Mouse (Mus musculus) fibroblast of lung, adult 2 months (primary cell): Measurements from ENCODE around the gene Kcng3.

Experiments
- DNase-seq: peaks from one replicate; pipeline ENCODE4 v3.0.0-alpha.2; 2011; ENCODE audit warnings: low read depth

Gene Kcng3

DNA sequence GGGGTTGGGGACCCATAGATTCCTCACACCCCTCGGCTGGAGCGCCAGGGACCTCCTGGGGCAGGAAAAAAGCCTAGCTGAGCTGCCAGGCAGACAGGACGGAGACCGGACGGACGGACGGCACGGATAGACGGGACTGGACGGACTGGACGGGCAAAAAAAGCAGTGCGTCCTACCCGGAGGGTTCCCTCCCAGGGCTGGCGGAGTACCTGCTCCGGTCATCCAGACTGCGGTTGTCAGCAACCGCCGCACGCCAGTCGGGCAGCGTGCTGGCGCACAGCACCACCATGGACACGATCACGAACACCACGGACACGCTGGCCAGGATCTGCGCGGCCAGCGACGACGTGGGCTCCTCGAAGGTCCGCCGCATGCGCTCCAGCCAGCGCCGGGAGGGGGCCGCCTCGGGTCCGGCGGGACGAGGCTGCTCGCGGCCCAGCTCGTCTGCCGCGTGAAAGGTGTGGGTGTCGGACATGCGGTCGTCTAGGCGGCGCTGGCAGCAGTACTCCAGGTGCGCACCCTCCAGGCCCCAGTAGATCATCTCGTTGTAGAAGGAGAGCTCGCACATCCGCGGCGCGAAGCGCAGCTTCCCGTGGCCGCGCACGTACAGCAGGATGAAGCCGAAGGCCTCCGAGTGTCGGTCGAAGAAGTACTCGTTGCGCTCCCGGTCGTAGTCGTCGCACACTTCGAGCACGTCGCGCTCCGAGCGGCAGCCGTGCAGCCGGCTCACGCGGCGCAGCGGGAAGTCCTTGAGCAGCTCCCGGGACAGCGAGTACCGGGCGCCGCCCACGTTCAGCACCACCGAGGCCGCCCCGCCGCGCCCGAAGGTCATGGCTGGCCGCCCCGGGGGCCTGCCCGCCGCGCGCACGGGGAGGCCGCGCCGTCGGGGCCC is 662 bp downstream of the Kcng3 start:
- no peak for DNase-seq

DNA sequence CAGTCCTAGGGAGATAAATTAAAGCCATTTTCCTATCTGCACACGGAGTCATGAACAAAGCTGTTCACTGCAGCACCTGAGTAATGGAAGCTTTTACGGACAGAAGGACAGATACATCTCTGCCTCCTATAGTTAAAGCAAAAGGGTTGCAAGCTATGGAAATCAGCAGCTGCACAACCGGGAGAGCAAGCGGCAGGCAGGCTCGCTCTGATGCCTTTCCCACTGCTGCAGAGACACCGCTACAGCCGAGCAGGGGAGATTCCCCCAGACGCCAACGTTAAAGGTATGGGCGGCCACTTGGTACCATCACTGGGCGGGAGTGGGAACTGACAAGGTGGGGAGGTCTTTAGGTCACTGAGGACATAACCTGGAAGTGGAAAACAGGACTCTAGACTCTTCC is 17.8 kb downstream of the Kcng3 start:
- no peak for DNase-seq

DNA sequence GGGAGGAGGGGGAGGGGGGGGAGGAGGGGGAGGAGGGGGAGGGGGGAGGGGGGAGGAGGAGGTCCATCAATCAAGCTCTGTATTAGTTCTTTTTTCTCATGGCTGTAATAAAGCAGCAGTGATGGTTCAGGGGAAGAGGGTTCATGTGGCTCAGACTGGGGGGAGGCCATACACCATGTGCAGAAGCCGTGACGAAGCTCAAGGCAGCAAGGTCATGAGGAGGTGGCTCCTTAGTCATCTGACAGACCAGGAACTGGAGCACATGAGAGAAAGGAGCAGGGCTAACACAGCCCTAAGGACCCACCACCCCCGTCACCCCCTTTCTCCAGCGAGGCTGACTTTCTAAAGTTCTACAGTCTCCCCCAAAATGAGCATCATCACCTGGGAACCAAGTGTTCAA is 22.2 kb downstream of the Kcng3 start:
- no peak for DNase-seq

- DNase-seq: no peak
Observed at GRCm38 (mm10) chr17:83600976-83601375, 30.7 kb downstream of the Kcng3 start.

GRCm38 (mm10) chr17:83595966-83596365 is 35.7 kb downstream of the Kcng3 start:
- no peak for DNase-seq

- DNase-seq: no peak
Observed at GRCm38 (mm10) chr17:83594526-83594925, 37.2 kb downstream of the Kcng3 start.

- no peak for DNase-seq
Observed at GRCm38 (mm10) chr17:83593396-83593795, 38.3 kb downstream of the Kcng3 start.

GRCm38 (mm10) chr17:83588663-83589341 is 42.9 kb downstream of the Kcng3 start:
- DNase-seq: no peak

GRCm38 (mm10) chr17:83587731-83588130 is 44.0 kb downstream of the Kcng3 start:
- DNase-seq: no peak

GRCm38 (mm10) chr17:83582585-83582984 is 49.1 kb downstream of the Kcng3 start:
- no peak for DNase-seq

- no peak for DNase-seq
Observed at GRCm38 (mm10) chr17:83580734-83581133, 51.0 kb downstream of the Kcng3 start.

DNA sequence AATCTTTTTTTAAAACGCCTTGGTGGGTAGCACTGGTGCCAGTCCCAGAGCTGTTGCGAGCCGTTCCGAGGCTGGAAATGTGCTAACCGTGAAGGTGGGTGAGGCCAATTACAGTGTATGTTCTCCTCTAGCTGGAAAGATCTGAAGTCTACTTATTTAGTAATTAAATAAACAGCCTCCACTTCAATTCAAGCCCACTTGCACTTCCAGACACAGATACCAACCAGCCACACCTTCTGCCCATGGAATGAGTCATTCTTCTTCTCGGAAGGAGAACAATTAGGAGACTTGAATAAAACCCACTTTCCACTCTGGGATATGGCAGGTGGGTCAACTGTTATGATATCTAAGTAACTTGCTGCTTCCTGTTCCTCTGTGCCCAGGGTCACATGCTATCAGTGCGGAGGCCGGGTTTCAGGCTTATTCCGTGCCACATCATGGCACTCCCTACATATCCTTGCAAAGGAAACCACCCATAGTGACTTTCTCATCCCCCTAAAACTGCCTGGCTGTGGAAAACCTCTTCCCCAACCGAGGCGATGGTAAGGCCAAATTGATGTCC is 54.8 kb downstream of the Kcng3 start:
- DNase-seq: no peak

DNA sequence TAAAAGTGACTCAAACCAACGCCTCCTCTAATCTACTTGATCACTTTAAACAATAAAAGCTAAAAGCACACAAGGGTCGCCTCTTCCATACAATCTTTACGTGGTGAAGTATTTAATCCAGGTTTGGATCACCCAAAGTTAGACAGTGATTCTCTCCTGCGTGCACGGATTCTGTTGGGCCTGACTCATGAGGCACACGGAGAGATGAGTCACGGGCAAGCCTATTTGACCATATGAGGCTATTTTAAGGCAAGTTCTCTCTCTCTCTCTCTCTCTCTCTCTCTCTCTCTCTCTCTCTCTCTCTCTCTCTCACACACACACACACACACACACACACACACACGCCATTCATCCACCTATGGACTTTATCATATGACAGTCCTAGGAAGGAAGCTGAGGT is 57.1 kb downstream of the Kcng3 start:
- DNase-seq: no peak

DNA sequence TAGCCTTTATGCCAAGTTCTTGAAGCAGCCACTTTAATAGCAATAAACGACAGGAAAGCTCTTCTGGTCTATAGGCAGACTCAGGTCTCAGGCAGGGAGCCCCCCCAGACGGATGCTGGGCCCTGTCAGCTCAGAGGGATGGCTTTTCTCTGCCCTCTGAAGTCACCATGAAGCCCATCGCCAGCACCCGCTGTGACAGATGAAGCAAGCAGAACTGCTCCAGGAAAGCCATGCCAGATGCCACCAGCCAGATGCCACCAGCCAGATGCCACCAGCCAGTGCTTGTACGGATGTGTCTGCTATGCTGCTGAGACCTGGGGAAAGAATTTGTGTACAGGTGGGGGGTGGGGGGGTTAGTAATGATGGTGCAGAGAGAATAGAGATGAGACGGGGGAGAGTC is 58.6 kb downstream of the Kcng3 start:
- DNase-seq: no peak

- no peak for DNase-seq
Observed at GRCm38 (mm10) chr17:83572366-83572765, 59.3 kb downstream of the Kcng3 start.

DNA sequence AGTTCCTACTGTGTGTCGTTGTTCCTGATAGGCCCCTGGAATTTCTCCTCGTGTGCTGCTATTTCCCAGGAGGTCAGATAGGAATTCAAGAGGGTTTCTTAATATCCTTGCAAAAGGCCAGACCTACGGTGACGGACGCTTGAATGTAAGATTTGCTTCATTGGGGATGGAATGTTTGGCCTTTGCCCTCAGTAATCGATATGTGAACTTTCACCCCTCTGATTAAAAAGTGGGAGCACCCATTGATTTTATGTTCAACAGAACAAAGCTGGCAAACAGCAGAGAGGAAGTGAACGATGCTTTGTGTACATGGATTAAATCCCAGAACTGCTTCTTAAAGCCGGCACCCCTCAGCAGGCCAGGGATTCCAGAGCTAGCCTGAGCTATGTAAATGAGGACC is 64.3 kb downstream of the Kcng3 start:
- no peak for DNase-seq

GRCm38 (mm10) chr17:83565506-83565905 is 66.2 kb downstream of the Kcng3 start:
- DNase-seq: no peak

DNA sequence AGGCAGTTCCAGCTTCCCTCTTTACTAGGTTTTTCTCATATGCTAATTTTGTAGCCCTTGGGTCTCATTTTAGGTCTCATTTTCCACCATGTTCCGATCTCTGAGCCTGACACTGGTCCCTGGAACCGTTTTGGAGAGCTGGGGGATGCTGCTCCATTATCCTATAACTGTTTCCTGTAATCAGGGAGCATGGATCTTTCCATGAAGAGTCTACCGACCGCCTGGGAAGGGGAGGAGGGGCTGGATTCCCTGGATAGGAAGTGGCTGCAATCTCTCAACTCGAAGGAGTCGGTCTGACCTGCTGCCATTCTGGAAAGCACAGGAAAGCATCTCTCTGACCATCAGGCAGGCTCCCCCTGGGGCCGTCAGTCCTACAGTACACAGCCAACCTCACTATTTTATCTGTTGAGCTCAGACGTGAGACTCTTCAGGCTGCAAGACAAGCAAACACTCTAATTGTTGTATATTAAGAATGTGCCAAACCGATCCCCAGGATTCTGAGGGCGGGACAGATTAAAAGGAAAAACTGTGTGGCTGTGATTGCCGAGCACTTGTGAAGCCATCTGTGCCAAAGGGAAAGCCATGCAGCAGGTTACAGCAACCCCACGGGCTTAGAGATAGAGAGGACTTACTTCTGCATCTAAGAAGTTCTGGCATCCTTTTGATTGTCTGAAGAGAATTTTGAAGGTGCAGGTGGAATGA is 67.4 kb downstream of the Kcng3 start:
- DNase-seq: no peak

GRCm38 (mm10) chr17:83563703-83564111 is 68.0 kb downstream of the Kcng3 start:
- no peak for DNase-seq

DNA sequence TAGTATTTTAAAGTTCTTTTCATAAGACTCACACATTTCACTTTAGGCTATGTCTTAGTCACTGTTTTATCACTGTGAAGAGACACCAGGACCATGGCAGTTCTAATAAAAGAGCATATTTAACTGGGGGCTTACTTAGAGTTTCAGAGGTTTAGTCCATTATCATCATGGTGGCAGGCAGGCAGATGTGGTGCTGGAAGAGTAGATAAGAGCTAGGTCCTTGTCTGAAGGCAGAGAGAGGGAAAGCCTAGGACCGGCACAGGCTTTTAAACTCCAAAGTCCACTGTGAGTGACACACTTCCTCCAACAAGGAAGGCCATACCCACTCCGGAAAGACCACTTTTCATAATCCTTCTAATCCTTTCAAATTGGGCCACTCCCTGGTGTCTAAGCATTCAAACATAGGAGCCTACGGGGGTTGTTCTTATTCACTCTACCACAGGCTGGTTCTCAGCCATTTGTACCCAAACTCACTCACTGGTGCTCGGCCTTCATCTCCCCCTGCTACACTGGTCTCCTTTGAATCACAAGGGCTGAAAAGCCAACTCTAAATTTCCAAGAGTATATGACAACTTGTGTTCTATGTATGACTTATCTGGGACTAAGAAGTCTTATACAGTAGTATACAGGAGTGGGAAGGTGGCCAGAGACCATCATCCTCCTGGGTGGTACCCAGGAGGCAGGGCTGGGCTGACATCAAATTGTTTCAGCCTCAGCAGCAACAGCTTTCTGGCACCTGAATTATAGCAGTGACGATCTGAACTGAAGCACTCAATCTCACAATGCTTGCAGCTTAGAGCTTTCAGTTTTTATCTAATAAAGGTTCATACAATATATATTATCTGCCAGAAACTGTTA is 69.3 kb downstream of the Kcng3 start:
- DNase-seq: no peak

- no peak for DNase-seq
Observed at GRCm38 (mm10) chr17:83559081-83559480, 72.6 kb downstream of the Kcng3 start.

DNA sequence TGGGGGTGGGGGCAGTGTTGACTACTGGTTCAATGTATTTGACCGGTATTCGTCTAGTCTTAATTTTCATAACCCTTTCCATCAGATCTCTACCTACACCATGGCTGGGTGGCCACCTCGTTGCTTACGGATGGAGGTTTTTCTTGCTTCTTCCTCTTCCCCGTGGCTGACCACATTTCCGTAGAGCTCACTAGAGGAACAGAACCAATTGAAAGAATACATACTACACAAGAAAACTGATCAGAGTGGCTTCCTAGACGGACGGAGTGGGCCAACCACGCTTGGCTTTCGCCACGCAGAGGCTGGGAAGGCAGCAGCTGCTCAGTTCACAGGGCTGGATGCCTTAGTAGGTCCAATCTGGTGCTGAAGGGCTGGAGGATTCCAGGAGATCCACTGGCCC is 75.9 kb downstream of the Kcng3 start:
- no peak for DNase-seq
